Mouse (Mus musculus): ENCODE measurements at regions not wholly inside any gene's neighbourhood (a gene's known extent, or its start where the extent isn't known, plus 50 kb on each side); places are given as distances from the start of the nearest gene placed in this dataset.

DNA sequence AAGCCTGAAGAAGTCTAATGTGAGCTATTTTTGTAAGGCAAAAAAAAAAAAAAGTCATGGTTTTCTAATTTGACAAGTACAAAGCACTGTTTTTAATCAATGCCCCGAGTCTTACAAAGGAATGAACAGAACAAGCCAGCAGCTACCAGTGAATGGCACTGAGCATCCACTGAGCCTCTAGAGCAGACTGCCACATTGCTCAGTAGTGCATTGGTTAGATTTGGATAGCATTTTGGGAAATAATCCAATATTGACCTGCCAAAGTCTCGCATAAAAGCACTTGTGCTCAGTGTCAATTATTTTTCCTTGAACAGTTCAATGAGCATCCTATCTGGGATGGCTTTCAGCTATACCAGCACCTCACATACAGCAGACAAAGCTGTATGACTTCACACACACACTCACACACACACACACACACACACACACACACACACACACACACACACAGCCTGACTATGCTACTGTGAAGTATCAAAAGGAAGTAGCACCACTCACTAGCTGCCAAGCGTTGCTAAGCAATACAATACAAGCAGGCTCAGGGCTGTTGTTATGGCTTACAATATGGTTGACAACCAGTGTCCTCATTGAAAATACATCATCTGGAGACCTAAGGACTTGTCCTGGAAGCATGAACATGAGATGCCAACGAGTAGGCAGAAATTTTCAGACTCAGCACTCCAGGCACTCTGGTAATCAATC is 717.8 kb downstream of the Bcl11a start:
- DNase-seq (ENCODE audit: low spot score) (no peak), ATAC-seq (ENCODE audit: insufficient read depth, low read depth) (no peak)
- Histone ChIP-seq H3K9me3 (replicated peaks; ENCODE audit: control insufficient read depth, low read length) (no peaks in the 10 kb centered on the region), H3K27me3 (ENCODE audit: control insufficient read depth, insufficient read depth, low read length) (no peaks in the 10 kb centered on the region), H3K9ac (replicated peaks; ENCODE audit: low read depth, low read length) (no peak overlapping the region), H3K4me2 (ENCODE audit: low read depth, low read length) (no peak overlapping the region), H3K4me1 (ENCODE audit: control insufficient read depth, insufficient read depth) (no peaks in the 10 kb centered on the region), H3K27ac (ENCODE audit: low read depth) (no peak overlapping the region), H3K4me3 (ENCODE audit: low read depth, low read length) (no peak overlapping the region), H3K36me3 (replicated peaks; ENCODE audit: control insufficient read depth, insufficient read depth, low read length) (no peaks in the 10 kb centered on the region)
- 68% methylated on average over 4 of the region's 4 CpGs for WGBS
- TF ChIP-seq CTCF (IDR thresholded peaks at IDR 0.05; ENCODE audit: low read depth) (no peak), EP300 (IDR thresholded peaks at IDR 0.05; ENCODE audit: low read depth) (no peak)

DNA sequence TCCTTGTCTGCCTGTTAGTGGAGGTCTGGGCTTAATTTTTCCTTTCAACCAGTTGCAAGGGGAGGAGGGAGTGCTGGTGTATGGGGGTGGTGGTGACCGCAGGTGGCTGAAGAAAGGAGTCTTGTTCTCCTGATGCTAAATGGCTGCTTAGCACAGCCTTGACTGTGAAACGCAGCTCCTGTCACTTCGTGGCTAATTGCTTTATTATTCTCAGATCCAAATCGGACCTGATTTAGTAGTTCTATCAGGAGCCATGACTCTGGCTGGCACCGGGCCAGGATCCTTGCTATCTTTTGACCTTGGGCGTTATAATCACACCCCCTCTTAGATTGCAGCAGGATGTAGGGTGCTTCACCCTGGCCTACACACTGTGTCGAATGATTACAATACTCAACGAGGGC is 726.8 kb downstream of the Bcl11a start:
- TF ChIP-seq EP300 (IDR thresholded peaks at IDR 0.05; ENCODE audit: low read depth) (no peak), CTCF (IDR thresholded peaks at IDR 0.05; ENCODE audit: low read depth) (no peak)
- no peak for DNase-seq (ENCODE audit: low spot score)
- no peaks in the 10 kb centered on the region for H3K36me3 ChIP-seq (replicated peaks; ENCODE audit: control insufficient read depth, insufficient read depth, low read length)
- no peak overlapping the region for H3K27ac ChIP-seq (ENCODE audit: low read depth)
- H3K9me3 ChIP-seq (replicated peaks; ENCODE audit: control insufficient read depth, low read length), result no peaks in the 10 kb centered on the region
- H3K4me1 ChIP-seq (ENCODE audit: control insufficient read depth, insufficient read depth), result no peaks in the 10 kb centered on the region
- H3K4me2 ChIP-seq (ENCODE audit: low read depth, low read length), result no peak overlapping the region
- H3K9ac ChIP-seq (replicated peaks; ENCODE audit: low read depth, low read length), result no peak overlapping the region
- WGBS, result 53% methylated on average over 8 of the region's 8 CpGs
- no peaks in the 10 kb centered on the region for H3K27me3 ChIP-seq (ENCODE audit: control insufficient read depth, insufficient read depth, low read length)
- no peak for ATAC-seq (ENCODE audit: insufficient read depth, low read depth)
- no peak overlapping the region for H3K4me3 ChIP-seq (ENCODE audit: low read depth, low read length)

DNA sequence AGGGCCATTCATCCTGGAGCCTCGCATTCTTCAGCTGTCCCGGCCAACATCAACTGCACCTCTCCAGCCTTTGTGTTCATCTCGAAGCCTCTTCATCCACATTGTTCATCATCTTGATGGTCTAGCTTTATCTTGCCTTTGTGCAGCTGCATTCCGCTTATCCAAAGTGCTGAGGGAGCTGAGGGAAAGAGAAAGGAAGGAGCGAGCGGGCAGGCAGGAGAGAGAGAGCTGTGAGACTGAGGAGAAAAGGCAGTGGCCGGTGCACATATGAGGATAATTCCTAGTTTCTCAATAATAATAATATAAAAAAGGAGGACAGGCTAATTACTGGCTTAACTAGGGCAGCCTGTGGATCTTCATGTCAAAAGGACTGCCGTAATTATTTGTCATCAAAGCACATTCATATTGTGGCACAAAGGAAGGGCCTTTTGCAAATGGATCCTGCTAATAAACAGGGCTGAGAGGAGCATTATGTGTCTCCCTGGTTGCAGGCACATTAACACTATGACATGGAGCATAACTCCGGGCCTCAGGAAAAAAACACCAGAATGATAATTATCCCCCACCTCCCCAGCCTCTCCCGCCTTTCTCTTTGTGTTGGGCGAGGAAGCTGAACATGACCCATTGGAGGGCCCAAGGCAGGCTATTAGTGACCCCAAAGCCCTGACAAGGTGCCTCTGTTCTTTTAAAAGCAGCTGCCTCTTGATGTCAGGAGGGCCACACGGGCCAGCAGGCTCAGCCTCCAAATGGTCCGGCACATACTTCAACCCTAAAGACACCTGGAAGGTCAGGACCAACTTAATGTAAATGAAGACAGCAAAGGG is 751.9 kb downstream of the Bcl11a start:
- no peaks in the 10 kb centered on the region for H3K9me3 ChIP-seq (replicated peaks; ENCODE audit: control insufficient read depth, low read length)
- WGBS, result 63% methylated on average over 13 of the region's 13 CpGs
- no peak for TF ChIP-seq CTCF (IDR thresholded peaks at IDR 0.05; ENCODE audit: low read depth)
- no peak for TF ChIP-seq EP300 (IDR thresholded peaks at IDR 0.05; ENCODE audit: low read depth)
- no peak for DNase-seq (ENCODE audit: low spot score)
- no peak overlapping the region for H3K9ac ChIP-seq (replicated peaks; ENCODE audit: low read depth, low read length)
- no peak overlapping the region for H3K4me3 ChIP-seq (ENCODE audit: low read depth, low read length)
- ATAC-seq (ENCODE audit: insufficient read depth, low read depth), result no peak
- no peaks in the 10 kb centered on the region for H3K36me3 ChIP-seq (replicated peaks; ENCODE audit: control insufficient read depth, insufficient read depth, low read length)
- no peak overlapping the region for H3K27ac ChIP-seq (ENCODE audit: low read depth)
- H3K4me2 ChIP-seq (ENCODE audit: low read depth, low read length), result no peak overlapping the region
- no peaks in the 10 kb centered on the region for H3K4me1 ChIP-seq (ENCODE audit: control insufficient read depth, insufficient read depth)
- no peaks in the 10 kb centered on the region for H3K27me3 ChIP-seq (ENCODE audit: control insufficient read depth, insufficient read depth, low read length)

DNA sequence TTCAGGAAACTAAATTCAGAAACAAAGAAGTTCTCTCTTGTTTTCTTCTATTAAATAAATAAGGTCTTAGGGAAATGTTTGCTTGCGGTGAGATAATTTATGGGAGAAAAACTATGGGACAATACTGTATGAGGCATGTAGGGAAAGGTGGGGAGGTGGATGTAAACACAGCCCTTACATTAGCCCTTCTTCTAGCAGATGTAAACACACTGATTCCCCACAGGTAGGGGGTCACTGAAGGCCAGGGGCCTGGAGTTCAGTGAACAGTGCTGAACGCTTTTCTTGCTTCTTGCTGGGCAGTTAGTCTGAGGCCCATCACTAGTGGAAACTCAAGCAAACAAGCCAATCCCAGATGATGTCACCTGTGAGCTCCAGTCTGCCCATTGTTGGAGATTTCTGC is 752.6 kb downstream of the Bcl11a start:
- ATAC-seq (ENCODE audit: insufficient read depth, low read depth), result no peak
- H3K36me3 ChIP-seq (replicated peaks; ENCODE audit: control insufficient read depth, insufficient read depth, low read length), result no peaks in the 10 kb centered on the region
- no peak overlapping the region for H3K9ac ChIP-seq (replicated peaks; ENCODE audit: low read depth, low read length)
- no peak overlapping the region for H3K4me3 ChIP-seq (ENCODE audit: low read depth, low read length)
- no peaks in the 10 kb centered on the region for H3K9me3 ChIP-seq (replicated peaks; ENCODE audit: control insufficient read depth, low read length)
- H3K27me3 ChIP-seq (ENCODE audit: control insufficient read depth, insufficient read depth, low read length), result no peaks in the 10 kb centered on the region
- TF ChIP-seq EP300 (IDR thresholded peaks at IDR 0.05; ENCODE audit: low read depth) (no peak), CTCF (IDR thresholded peaks at IDR 0.05; ENCODE audit: low read depth) (no peak)
- no peak for DNase-seq (ENCODE audit: low spot score)
- H3K27ac ChIP-seq (ENCODE audit: low read depth), result no peak overlapping the region
- no peak overlapping the region for H3K4me2 ChIP-seq (ENCODE audit: low read depth, low read length)
- no peaks in the 10 kb centered on the region for H3K4me1 ChIP-seq (ENCODE audit: control insufficient read depth, insufficient read depth)
- WGBS, result 78% methylated on average over 2 of the region's 2 CpGs

DNA sequence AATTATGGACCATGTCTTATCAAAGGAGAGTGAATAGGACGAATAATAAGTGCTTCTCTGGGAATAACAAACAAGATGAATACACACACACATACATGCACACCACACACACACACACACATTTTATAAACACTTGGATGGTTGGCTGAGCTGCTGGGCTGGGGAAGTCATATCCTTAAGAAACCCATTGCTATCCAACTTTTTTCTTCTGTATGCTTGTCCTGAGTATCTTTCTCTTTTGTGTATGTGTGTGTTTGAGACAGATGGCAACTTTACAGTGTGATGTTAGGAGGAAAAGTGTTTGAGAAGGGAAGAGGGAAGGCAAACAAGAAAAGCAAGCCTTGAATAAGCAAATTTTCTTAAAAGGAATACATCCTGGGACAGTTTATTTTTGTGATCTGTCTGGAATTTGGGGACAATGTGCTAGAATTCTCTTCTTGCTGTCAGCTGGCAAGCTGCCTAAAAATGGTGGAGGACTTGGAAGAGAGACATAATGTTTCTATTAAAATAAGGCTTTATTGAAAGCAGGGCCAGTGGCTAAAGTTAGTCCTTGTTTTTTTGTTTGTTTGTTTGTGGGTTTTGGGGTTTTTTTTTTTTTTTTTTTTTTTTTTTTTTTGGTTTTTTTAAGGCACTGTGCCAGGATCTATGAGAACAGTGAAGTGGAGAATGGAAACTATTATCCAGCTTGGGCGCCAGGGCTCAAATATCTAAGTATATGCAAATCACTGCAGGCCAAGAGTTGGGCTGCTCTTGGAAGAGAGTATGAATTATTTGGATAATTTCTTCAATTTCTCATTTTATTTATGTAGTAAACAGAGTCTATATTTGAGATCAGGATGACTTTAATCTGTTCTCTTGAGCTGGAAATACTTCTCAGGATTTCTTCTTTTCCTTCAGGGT is 766.2 kb downstream of the Bcl11a start:
- Histone ChIP-seq H3K9ac (replicated peaks; ENCODE audit: low read depth, low read length) (no peak overlapping the region), H3K36me3 (replicated peaks; ENCODE audit: control insufficient read depth, insufficient read depth, low read length) (no peaks in the 10 kb centered on the region), H3K4me3 (ENCODE audit: low read depth, low read length) (no peak overlapping the region), H3K4me2 (ENCODE audit: low read depth, low read length) (no peak overlapping the region), H3K27me3 (ENCODE audit: control insufficient read depth, insufficient read depth, low read length) (no peaks in the 10 kb centered on the region), H3K27ac (ENCODE audit: low read depth) (no peak overlapping the region), H3K9me3 (replicated peaks; ENCODE audit: control insufficient read depth, low read length) (no peaks in the 10 kb centered on the region), H3K4me1 (ENCODE audit: control insufficient read depth, insufficient read depth) (no peaks in the 10 kb centered on the region)
- TF ChIP-seq CTCF (IDR thresholded peaks at IDR 0.05; ENCODE audit: low read depth) (no peak), EP300 (IDR thresholded peaks at IDR 0.05; ENCODE audit: low read depth) (no peak)
- 48% methylated on average over 2 of the region's 2 CpGs for WGBS
- no peak for ATAC-seq (ENCODE audit: insufficient read depth, low read depth)
- no peak for DNase-seq (ENCODE audit: low spot score)
